Mouse (Mus musculus): ENCODE data around the gene Pomgnt2. TPM values are rescaled to one million over a fixed set of nuclear protein-coding genes. Genes with fewer than 3 reads are reported as not detected.
A peak's percentile ranks its signal among the peaks of the same experiment; 100 is the strongest.

The Pomgnt2 gene
- polyA plus RNA-seq, 1 experiment from 2014 or later = 8.8 TPM

GRCm38 (mm10) chr9:121984465-121985461, 12.1 kb downstream of the Pomgnt2 start:
- no peaks in the 10 kb centered on the region for H3K36me3 ChIP-seq (ENCODE audit: control insufficient read depth, insufficient read depth, low read length)
- no peak overlapping the region for H3K27ac ChIP-seq (ENCODE audit: low read depth, low read length)
- no peaks in the 10 kb centered on the region for H3K27me3 ChIP-seq (ENCODE audit: control insufficient read depth, insufficient read depth, low read length)
- no peak for ATAC-seq (replicated peaks; ENCODE audit: insufficient number of reproducible peaks, low FRiP score, low TSS enrichment)
- H3K4me1 ChIP-seq (ENCODE audit: control insufficient read depth, insufficient read depth, low read length) = no peaks in the 10 kb centered on the region
- H3K4me2 ChIP-seq = no peak overlapping the region
- no peaks in the 10 kb centered on the region for H3K9me3 ChIP-seq (replicated peaks; ENCODE audit: control insufficient read depth, low read length)
- no peak overlapping the region for H3K4me3 ChIP-seq (ENCODE audit: low read depth, low read length)
- WGBS (ENCODE audit: insufficient replicate concordance) = 64% methylated on average over 15 of the region's 15 CpGs
- no peak overlapping the region for H3K9ac ChIP-seq (ENCODE audit: low read depth, low read length)

GRCm38 (mm10) chr9:121983504-121983903, 13.4 kb downstream of the Pomgnt2 start:
- 0 out of 2 replicates have a peak, but pooled peaks have one; percentile 26 for ATAC-seq (replicated peaks; ENCODE audit: insufficient number of reproducible peaks, low FRiP score, low TSS enrichment)
- Histone ChIP-seq H3K9ac (ENCODE audit: low read depth, low read length) (no peak overlapping the region), H3K4me2 (no peak overlapping the region)

GRCm38 (mm10) chr9:121982665-121983064, 14.2 kb downstream of the Pomgnt2 start:
- no peak for ATAC-seq (replicated peaks; ENCODE audit: insufficient number of reproducible peaks, low FRiP score, low TSS enrichment)
- Histone ChIP-seq H3K27me3 (ENCODE audit: control insufficient read depth, insufficient read depth, low read length) (no peaks in the 10 kb centered on the region), H3K4me2 (no peak overlapping the region), H3K4me1 (ENCODE audit: control insufficient read depth, insufficient read depth, low read length) (no peaks in the 10 kb centered on the region), H3K9me3 (replicated peaks; ENCODE audit: control insufficient read depth, low read length) (no peaks in the 10 kb centered on the region), H3K36me3 (ENCODE audit: control insufficient read depth, insufficient read depth, low read length) (no peaks in the 10 kb centered on the region), H3K27ac (ENCODE audit: low read depth, low read length) (no peak overlapping the region), H3K4me3 (ENCODE audit: low read depth, low read length) (no peak overlapping the region), H3K9ac (ENCODE audit: low read depth, low read length) (no peak overlapping the region)
- 85% methylated on average over 15 of the region's 15 CpGs for WGBS (ENCODE audit: insufficient replicate concordance)

More at GRCm38 (mm10) chr9:121983504-121983903, 13.4 kb downstream of the Pomgnt2 start:
- no peaks in the 10 kb centered on the region for H3K36me3 ChIP-seq (ENCODE audit: control insufficient read depth, insufficient read depth, low read length)
- no peak overlapping the region for H3K27ac ChIP-seq (ENCODE audit: low read depth, low read length)
- H3K9me3 ChIP-seq (replicated peaks; ENCODE audit: control insufficient read depth, low read length) = no peaks in the 10 kb centered on the region
- H3K4me1 ChIP-seq (ENCODE audit: control insufficient read depth, insufficient read depth, low read length) = no peaks in the 10 kb centered on the region
- no peaks in the 10 kb centered on the region for H3K27me3 ChIP-seq (ENCODE audit: control insufficient read depth, insufficient read depth, low read length)
- 45% methylated on average over 15 of the region's 15 CpGs for WGBS (ENCODE audit: insufficient replicate concordance)
- no peak overlapping the region for H3K4me3 ChIP-seq (ENCODE audit: low read depth, low read length)

- no peak for ATAC-seq (replicated peaks; ENCODE audit: insufficient number of reproducible peaks, low FRiP score, low TSS enrichment)
- WGBS (ENCODE audit: insufficient replicate concordance) = 95% methylated on average over 22 of the region's 22 CpGs
Measured at GRCm38 (mm10) chr9:121982214-121982613, 14.7 kb downstream of the Pomgnt2 start.

GRCm38 (mm10) chr9:121981466-121982105, 15.3 kb downstream of the Pomgnt2 start:
- ATAC-seq (replicated peaks; ENCODE audit: insufficient number of reproducible peaks, low FRiP score, low TSS enrichment) = no peak
- WGBS (ENCODE audit: insufficient replicate concordance) = 73% methylated on average over 10 of the region's 10 CpGs
- no peak overlapping the region for H3K4me3 ChIP-seq (ENCODE audit: low read depth, low read length)
- H3K36me3 ChIP-seq (ENCODE audit: control insufficient read depth, insufficient read depth, low read length) = no peaks in the 10 kb centered on the region
- H3K27me3 ChIP-seq (ENCODE audit: control insufficient read depth, insufficient read depth, low read length) = no peaks in the 10 kb centered on the region
- no peak overlapping the region for H3K27ac ChIP-seq (ENCODE audit: low read depth, low read length)
- no peak overlapping the region for H3K4me2 ChIP-seq
- H3K4me1 ChIP-seq (ENCODE audit: control insufficient read depth, insufficient read depth, low read length) = no peaks in the 10 kb centered on the region
- H3K9me3 ChIP-seq (replicated peaks; ENCODE audit: control insufficient read depth, low read length) = no peaks in the 10 kb centered on the region
- no peak overlapping the region for H3K9ac ChIP-seq (ENCODE audit: low read depth, low read length)

More at GRCm38 (mm10) chr9:121982214-121982613, 14.7 kb downstream of the Pomgnt2 start:
- H3K27ac ChIP-seq (ENCODE audit: low read depth, low read length) = no peak overlapping the region
- H3K4me3 ChIP-seq (ENCODE audit: low read depth, low read length) = no peak overlapping the region
- no peak overlapping the region for H3K4me2 ChIP-seq
- no peaks in the 10 kb centered on the region for H3K4me1 ChIP-seq (ENCODE audit: control insufficient read depth, insufficient read depth, low read length)
- no peak overlapping the region for H3K9ac ChIP-seq (ENCODE audit: low read depth, low read length)
- no peaks in the 10 kb centered on the region for H3K9me3 ChIP-seq (replicated peaks; ENCODE audit: control insufficient read depth, low read length)
- H3K36me3 ChIP-seq (ENCODE audit: control insufficient read depth, insufficient read depth, low read length) = no peaks in the 10 kb centered on the region
- H3K27me3 ChIP-seq (ENCODE audit: control insufficient read depth, insufficient read depth, low read length) = no peaks in the 10 kb centered on the region

GRCm38 (mm10) chr9:121981046-121981445, 15.9 kb downstream of the Pomgnt2 start:
- H3K4me3 ChIP-seq (ENCODE audit: low read depth, low read length) = no peak overlapping the region
- no peak for ATAC-seq (replicated peaks; ENCODE audit: insufficient number of reproducible peaks, low FRiP score, low TSS enrichment)
- no peak overlapping the region for H3K9ac ChIP-seq (ENCODE audit: low read depth, low read length)
- no peaks in the 10 kb centered on the region for H3K9me3 ChIP-seq (replicated peaks; ENCODE audit: control insufficient read depth, low read length)
- no peak overlapping the region for H3K4me2 ChIP-seq
- H3K27ac ChIP-seq (ENCODE audit: low read depth, low read length) = no peak overlapping the region
- H3K27me3 ChIP-seq (ENCODE audit: control insufficient read depth, insufficient read depth, low read length) = no peaks in the 10 kb centered on the region
- H3K4me1 ChIP-seq (ENCODE audit: control insufficient read depth, insufficient read depth, low read length) = no peaks in the 10 kb centered on the region
- 79% methylated on average over 9 of the region's 9 CpGs for WGBS (ENCODE audit: insufficient replicate concordance)
- H3K36me3 ChIP-seq (ENCODE audit: control insufficient read depth, insufficient read depth, low read length) = no peaks in the 10 kb centered on the region

GRCm38 (mm10) chr9:121975321-121975720, 21.6 kb downstream of the Pomgnt2 start:
- ATAC-seq (replicated peaks; ENCODE audit: insufficient number of reproducible peaks, low FRiP score, low TSS enrichment) = no peak
- no peaks in the 10 kb centered on the region for H3K4me1 ChIP-seq (ENCODE audit: control insufficient read depth, insufficient read depth, low read length)
- H3K27me3 ChIP-seq (ENCODE audit: control insufficient read depth, insufficient read depth, low read length) = no peaks in the 10 kb centered on the region
- no peaks in the 10 kb centered on the region for H3K9me3 ChIP-seq (replicated peaks; ENCODE audit: control insufficient read depth, low read length)
- H3K4me3 ChIP-seq (ENCODE audit: low read depth, low read length) = no peak overlapping the region
- no peak overlapping the region for H3K9ac ChIP-seq (ENCODE audit: low read depth, low read length)
- no peaks in the 10 kb centered on the region for H3K36me3 ChIP-seq (ENCODE audit: control insufficient read depth, insufficient read depth, low read length)
- H3K27ac ChIP-seq (ENCODE audit: low read depth, low read length) = no peak overlapping the region
- H3K4me2 ChIP-seq = no peak overlapping the region
- WGBS (ENCODE audit: insufficient replicate concordance) = 46% methylated on average over 2 of the region's 2 CpGs

- H3K27ac ChIP-seq (ENCODE audit: low read depth, low read length) = no peak overlapping the region
- no peak overlapping the region for H3K4me2 ChIP-seq
- H3K4me3 ChIP-seq (ENCODE audit: low read depth, low read length) = no peak overlapping the region
- no peaks in the 10 kb centered on the region for H3K4me1 ChIP-seq (ENCODE audit: control insufficient read depth, insufficient read depth, low read length)
- H3K9ac ChIP-seq (ENCODE audit: low read depth, low read length) = no peak overlapping the region
- no peak for ATAC-seq (replicated peaks; ENCODE audit: insufficient number of reproducible peaks, low FRiP score, low TSS enrichment)
- H3K27me3 ChIP-seq (ENCODE audit: control insufficient read depth, insufficient read depth, low read length) = no peaks in the 10 kb centered on the region
- H3K9me3 ChIP-seq (replicated peaks; ENCODE audit: control insufficient read depth, low read length) = no peaks in the 10 kb centered on the region
- 81% methylated on average over 12 of the region's 12 CpGs for WGBS (ENCODE audit: insufficient replicate concordance)
- H3K36me3 ChIP-seq (ENCODE audit: control insufficient read depth, insufficient read depth, low read length) = no peaks in the 10 kb centered on the region
Measured at GRCm38 (mm10) chr9:121974141-121974986, 22.5 kb downstream of the Pomgnt2 start.
